Mouse (Mus musculus) adrenal gland, adult 8-10 months (tissue): ENCODE data around the gene Tex2. TPM values are rescaled to one million over a fixed set of nuclear protein-coding genes. Genes with fewer than 3 reads are reported as not detected.
"Not testable (repeated sequence)": the region's sequence is repeated elsewhere in the genome, so short reads cannot be mapped to it uniquely, and the experiment has no call there.

Experiments used
- DNase-seq: peaks from one replicate; pipeline ENCODE4 v3.0.0; 2022
- total RNA-seq, 4 experiments: library from RNA; stranded (reverse); gene quantifications; 2 replicates each; pipeline ENCODE4 v1.2.4; 2022

The Tex2 gene
- total RNA-seq, result 10 to 100 TPM; 48.2 to 56.8 (median 54.5) TPM

DNA sequence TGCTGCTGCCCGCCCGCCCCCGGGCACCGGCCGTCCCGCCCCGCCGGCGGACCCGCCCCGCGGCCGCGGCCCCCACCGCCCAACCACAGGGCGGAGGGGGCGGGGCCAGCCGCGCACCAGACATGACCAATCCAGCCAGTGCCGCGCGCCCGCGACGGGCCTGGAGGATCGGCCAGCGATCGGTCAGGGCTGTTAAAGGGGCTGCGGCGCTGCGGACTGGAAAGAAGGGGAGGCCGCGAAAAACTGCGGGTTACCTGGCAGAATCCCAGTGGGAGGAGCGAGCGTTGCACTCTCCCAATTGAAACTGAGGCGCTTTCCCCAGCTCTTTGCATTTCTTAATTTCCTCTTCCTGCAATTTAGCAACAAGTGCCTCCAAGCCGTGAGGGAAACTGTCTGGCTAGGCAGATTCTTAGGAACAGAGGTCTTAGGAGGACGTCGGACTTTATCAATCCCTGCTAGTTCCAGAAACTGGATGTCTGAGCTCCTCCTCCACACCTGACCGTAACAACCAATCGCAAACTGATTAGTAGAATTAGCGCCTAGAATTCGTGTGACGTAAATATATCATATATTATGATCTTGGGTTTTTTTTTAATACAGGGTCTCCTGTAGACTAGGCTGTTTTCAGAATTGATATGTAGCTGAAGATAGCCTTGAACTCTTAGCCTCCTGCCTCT is at the start of gene Tex2:
Gene Tex2 (minus strand): TSS at position 463 of the 677 bp plus-strand sequence.
- peak; percentile 97 for DNase-seq

DNA sequence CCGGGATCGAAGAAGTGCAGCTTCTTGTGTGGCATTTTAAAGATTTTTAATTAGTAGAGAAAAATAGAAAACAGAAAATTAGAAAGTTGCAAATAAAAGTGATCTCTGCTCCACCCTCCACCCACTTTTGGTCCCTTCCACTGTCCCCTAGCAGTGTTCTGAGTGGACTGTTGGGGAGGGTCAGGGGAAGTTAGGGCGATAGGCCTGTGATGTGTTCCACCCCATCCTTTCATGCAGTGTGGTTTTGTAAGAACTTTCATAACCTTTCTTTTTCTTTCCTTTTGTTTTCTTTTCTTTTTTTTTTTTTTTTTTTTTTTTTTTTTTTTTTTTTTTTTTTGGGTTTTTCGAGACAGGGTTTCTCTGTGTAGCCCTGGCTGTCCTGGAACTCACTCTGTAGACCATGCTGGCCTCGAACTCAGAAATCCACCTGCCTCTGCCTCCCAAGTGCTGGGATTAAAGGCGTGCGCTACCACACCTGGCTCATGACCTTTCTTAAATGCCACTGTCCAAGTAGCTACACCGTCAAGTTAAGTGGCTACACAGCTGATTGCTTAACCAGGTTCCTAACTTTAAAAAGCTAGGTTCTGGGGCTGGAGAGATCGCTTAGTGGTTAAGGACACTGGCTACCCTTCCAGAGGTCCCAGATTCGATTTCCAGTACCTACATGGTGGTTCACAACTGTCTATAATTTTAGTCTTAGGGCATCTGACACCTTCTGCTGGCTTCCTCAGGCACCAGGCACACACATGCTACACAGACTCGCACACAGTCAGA is 49.6 kb upstream of the Tex2 start:
- DNase-seq, result no peak

DNA sequence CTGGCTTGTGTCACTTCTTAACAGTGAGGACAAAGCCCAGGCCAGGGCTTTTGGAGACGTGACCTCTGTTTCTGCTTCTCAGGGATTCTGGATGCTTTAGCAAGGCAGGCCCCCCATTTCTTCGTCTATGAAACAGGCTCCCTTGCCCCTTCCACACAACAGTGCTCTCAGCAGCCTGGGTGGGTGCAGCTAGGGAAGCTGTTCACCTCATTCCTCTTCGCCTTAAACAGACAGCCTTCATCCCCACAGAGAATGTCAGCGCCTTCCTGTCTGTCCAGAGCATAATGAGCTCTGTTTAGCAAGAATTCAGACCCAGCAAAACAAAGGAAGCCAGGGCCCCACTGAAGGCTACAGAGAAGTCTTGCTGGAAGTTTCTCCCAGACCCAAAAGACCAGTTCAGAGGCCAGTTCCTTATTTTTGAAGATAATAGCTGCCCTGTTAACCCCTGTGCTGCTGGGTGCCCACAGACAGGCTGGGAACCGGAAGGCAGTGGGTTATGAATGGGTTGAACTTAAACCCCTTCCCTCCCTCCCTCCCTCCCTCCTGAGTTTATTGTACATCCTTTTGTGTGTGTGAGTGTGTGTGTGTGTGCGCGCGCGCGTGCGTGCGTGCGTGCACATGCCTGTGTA is 47.3 kb upstream of the Tex2 start:
- no peak for DNase-seq

DNA sequence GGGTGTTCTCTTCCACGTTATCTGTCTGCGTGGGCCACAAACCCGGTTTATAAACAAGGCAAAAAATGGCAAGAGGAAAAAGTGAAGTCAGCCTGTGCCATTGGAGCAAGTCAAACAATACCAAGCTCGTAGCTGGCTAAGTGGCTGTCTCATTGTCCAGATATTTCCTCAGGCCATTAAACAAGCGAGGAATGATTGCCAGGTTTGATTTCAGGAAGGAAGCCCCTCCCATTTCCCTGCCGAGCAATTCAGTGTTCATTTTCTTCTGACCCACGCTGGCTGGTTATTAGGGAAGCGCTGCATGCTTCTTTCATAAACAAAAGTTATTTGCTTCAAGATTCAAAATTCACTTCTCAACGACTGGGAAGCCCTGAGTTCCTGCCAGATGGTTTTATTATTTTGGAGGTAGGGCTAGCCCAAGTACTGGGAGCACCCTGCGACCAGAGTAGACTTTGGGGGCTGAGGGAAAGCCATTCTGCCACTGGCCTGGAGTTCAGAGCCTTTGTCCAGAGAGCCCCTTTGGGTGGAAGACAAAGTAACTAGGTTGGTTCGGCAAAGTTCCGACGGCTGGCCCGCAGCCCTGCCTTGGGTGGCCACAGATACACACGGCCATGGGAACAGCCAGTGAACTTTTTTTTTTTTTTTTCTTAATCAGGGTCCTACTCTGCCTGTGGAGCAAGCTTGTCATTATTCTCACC is 46.5 kb upstream of the Tex2 start:
- DNase-seq, result peak; percentile 40

DNA sequence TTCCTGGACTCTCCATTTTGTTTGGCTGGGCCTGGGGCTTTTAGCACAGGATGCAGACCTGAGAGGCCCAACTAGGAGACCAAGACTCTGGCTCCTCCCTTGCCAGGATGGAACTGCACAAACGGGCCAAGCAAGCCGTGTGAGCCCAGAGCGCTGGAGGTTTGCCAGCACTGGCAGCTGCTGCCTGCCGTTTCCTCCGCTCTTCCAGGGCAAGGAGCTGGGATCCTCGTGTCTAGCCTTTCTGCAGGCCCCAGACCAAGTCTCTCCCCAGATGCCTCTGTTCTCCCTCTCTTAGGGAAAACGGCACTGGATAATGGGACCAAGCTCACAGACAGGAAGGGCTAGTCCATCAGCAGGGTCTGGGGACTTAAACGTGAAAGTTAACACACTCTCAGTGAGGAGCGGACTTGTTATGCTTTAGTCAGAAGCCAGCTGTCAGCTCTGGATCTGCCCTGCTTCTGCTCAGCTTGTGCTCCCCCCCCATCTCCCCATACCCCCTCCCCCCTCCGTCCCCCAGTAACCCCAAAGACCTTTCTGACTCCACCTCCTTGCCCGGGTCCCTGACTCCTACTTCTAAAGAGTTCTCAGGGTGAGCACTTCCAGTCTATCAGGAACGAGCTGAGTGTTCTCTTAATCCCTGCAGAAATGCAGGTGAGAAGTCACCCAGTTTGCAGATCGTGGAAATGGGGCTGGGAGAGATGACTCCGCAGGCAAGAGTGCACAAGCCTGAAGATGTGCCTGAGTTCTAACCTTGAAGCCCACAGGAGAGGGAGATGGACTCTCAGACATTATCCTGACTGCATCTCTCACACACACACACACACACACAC is 45.0 kb upstream of the Tex2 start:
- DNase-seq, result peak; percentile 67

DNA sequence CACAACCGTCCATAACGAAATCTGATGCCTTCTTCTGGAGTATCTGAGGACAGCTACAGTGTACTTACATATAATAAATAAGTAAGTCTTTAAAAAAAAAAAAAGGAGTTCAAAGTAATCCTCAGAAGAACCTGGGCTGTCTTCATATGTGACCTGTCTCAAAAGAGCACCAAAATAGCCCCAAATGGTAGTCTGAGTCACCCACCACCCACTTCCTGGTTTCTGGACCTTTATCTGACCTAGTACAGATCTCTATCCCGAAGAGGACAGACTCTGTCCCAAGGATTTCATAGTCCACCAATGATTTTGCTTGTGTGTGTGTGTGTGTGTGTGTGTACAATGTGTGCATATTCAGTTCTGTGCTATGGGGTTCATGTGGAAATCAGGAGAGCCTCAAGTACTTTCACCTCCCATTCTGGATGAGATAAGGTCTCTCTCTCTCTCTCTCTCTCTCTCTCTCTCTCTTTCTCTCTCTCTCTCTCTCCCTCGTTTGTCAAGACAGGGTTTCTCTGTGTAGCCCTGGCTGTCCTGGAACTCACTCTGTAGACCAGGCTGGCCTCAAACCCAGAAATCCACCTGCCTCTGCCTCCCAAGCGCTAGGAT is 43.8 kb upstream of the Tex2 start:
- not testable (repeated sequence) for DNase-seq

DNA sequence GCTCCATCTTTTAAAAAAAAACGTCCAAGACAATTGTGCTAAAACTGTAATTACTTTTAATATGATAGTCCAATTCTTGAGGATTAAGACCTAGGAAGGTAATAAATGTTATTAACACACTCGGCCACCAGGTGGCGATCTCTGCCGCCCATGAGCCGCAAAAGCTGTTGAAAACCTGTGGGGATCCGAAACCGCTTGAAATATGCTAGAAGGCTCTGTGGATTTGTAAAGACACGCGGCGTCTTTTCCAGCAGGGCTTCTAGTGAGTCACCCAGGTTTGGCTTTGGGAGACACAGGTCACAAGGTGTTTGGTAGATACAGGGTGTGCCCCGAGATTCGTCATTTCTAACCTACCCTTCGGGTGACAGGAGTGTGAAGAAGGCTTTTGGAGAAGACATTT is 35.1 kb upstream of the Tex2 start:
- DNase-seq, result peak; percentile 54

DNA sequence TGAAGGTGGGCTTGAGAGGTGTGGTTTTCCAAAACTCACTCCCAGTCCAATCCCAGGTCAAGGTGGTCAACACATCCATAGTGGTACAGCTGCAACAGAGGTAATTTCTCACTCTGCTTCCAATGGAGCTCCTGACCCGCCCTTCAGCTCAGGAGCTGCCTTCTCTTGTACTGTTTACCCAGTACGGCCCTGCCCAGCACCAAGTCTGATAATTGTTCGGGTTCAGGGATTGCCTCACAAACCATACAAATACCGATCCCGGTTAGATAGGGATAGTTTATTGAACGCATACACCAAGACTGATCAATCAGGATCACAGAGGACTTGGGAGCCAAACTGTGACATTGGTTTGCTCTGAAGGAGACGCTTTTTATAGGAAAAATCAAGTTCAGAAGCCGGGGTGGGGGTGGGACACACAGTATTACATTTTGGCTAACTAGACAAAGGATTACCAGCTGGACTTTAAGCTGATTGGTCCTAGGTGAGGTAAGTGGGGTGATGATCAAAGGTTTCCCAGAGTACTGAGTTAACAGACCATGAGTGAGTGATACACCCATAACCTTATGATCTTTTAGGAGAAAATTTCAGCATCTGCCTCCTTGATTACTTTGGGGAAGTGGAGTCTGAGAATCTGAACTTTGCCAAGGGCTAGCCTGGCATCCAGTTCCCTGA is 29.9 kb upstream of the Tex2 start:
- DNase-seq, result no peak

DNA sequence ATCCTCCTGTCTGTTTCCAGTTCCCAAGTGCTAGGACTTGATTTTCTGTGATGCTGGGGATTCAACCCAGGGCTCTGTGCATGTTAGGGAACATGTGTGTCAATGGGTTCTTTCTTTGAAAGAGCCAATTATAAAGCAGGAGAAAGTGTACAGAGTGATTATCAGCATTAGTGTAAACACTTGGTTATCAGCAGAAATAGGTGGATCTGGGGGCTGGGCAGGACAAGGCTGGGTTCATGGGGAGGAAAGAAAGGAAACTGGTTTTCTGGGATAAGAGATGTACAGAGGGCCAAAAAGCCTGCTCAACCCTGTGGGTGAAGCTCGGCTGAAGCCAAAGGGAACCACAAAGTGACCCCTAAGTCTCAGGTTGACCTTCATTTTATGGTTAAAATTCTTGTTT is 28.4 kb upstream of the Tex2 start:
- no peak for DNase-seq

DNA sequence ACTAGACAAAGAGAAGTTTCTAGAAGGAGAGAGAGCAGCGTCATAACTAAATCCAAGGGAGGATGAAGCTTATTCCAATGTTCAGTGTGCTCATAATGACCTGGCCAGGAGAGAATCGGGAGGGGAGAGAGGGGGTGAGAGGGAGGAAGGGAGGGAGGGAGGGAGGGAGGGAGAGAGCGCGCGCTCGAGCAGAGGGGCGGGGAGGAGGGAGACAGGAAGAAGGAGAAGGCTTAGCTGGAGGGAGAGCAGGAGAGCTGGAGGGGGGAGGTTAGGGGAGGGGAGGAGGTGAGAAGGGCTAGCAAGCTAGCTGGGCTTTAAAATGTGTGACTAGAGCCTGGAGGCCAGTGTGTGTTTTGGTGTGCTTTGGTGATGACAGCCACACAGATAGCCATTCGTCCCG is 26.8 kb upstream of the Tex2 start:
- DNase-seq, result no peak

DNA sequence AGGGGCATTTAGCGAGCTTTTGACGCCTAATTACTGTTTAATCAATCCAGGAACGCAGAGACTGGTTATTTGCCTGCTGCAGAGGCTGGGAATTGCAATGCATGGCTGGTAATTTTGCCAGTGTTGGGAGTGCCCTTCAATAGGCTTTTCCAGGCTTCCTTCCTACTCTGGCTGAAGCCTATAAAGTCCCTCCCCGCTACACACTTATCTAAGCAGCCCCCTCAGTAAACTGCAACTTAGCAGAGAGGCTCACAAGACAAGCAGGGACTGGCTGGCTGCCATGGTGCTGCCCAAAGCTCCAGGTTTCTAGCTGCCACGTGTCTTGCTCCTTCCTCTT is 26.1 kb upstream of the Tex2 start:
- DNase-seq, result no peak

DNA sequence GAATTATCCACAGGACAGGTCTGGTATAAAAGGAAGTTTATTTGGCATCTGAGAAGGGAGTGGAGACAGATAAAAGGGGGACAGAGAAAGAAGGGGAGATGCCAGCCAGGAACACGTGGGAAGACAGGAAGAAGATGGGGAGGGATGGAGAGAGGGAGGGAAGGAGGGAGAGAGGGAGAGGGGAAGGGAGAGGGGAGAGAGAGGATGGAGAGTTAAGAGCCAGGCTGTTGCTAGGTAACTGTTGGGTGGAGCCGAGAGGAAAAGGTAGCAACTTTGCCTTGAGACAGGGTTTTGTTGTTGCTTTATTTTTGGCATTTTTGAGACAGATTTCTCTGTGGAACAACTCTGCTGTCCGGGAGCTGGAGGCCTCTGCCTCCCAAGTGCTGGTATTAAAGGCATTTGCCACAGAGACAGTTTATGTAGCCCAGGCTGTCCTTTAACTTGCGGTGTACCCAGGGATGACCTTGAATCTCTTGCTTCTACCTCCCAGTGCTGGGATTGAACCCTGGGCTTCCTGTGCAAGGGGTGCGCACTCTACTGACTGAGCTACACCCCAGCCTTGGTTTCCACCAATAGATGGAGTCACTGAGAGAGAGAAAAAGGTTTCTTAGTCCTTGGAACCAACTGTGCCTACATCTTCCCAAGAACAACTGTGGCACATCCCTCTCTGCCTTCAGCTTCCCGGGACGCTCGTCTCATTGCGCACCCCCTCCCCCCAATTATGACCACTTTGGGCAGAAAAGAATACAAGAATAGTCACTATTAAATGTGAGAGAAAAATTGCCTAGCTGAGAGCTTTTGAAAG is 25.5 kb upstream of the Tex2 start:
- DNase-seq, result no peak

DNA sequence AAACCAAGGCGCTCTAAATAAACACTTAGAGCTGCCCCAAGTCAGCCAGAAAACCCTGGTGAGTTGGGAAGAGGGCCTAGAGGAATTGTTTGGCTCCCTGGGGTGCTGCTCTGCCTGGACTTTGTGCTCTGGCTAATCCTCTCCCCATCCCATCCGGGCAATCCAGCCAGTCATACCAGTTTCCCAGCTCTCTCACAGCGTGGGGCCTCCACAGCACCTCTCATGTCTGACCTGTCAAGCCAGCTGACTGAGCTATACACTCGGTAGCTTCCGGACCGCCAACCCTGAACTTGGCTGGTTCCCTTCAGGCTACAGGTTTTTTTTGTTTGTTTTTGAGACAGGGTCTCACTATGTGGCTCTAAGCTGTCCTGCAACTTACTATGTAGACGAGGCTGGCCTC is 24.5 kb upstream of the Tex2 start:
- DNase-seq, result no peak

DNA sequence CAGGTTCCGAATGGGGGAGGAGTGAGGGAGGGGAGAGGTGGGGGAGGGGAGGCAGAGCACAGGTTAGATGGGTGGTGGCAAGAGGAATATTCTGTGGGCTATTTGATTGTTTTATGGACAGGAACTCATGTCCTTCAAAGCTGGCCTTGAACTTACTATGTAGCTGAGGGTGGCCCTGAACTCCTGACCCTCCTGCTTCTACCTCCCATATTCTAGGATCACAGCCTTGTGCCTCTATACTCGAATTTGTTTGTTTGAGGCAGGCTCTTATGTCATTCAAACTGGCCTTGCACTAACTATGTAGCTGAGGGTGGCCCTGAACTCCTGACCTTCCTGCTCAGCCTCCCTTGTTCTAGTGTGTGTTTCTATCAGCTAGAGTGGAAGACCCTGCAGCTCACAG is 22.7 kb upstream of the Tex2 start:
- no peak for DNase-seq

DNA sequence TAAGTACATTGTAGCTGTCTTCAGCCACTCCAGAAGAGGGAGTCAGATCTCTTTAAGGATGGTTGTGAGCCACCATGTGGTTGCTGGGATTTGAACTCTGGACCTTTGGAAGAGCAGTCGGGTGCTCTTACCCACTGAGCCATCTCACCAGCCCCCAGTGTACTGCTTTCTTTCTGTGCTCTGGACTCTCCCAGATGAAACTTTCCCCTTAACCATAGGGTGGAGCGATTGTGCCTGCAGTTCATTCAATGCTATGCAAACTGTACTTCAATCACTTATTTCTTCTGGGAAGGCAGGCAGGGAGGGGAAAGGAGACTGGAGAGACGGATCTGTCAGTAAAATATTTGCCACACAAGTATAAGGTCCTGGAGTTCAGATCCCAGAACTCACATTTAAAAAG is 21.0 kb upstream of the Tex2 start:
- not testable (repeated sequence) for DNase-seq

DNA sequence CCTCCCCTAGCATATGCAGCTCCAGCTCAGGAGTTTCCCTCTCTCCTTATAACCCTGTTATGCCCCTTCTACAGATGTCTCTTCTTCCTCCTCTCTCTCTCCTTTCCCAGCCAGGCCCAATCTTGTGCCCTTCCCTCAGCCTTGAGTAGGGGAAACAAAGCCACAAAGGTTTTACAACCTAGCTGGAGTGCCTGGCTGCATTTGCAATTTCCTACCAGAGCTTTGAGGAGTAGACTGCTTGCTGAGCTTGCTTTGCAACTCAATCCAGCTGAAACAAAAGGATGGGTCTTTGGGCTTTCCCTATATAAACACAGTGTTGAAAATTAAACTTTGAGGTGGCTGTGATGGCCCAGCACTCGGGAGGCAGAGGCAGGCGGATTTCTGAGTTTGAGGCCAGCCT is 20.2 kb upstream of the Tex2 start:
- DNase-seq, result no peak

DNA sequence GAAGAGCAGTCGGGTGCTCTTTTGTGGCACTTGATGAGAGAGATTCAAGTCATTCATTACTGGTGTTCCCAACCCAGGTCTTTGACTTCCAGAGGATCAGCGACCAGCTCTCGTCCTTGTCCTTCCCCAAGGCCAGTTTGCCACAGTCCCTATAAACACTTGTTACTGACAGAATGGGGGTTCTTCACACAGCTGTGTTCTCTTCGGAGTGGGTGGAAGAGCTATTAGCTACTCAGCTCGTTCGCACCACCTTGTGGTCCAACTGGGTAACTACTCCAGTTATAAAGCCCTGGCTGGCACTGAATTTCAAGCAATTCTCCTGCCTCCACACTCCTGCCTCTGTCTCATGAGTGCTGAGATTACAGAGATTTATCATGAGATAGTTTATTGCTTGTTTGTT is 14.5 kb upstream of the Tex2 start:
- DNase-seq, result peak; percentile 66

DNA sequence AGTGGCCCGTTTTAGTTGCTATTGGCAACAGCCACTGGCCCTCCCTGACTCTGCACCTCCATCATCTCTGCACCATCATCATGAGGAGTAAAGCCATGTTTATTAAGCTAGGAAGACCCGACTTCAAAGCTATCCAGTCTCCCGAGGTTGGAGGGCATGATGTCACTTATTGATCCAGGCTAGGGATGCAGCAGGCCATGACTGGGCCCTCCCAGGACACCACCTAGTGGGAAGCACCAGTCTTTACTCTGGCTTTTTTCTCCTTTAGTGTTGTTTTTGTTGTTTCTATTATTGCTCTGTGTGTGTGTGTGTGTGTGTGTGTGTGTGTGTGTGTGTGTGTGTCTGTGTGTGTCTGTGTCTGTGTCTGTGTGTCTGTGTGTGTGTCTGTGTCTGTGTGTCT is 12.4 kb upstream of the Tex2 start:
- DNase-seq, result no peak

DNA sequence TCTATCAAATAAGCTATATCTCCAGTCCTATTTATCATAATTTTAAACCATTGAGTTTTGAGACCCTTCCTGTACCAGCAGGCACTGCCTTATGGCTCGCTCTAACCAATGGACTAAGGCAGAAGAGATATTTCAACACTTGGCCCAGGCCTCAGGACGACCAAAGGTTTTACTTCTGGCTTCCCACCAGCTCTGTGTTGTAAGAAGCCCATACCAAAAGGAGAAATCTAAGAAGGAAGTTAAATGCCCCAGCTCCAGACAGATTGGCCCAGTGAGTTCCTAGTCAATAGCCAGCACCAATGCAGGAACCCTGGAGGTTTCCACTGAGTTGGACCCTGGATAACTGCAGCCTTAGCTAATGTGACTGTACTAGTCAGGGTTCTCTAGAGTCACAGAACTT is 10.4 kb upstream of the Tex2 start:
- DNase-seq, result no peak

DNA sequence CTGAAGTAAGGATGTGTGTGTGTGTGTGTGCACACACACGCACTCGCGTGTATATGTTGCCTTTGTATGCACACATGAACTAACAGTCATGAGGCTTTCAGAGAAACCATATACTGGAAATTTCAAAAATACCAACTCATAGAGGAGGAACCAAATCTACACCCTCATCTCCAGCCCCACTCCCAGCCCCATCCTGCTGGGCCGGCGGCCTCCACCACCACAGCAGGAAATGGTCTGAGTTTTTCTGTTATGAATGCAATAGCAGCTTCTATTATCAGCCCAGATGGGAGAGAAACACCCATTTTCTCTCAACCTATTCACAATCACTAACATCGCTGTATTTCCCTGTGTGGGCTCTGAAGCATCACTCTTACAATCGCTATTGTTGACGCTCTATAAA is 8.8 kb upstream of the Tex2 start:
- no peak for DNase-seq

DNA sequence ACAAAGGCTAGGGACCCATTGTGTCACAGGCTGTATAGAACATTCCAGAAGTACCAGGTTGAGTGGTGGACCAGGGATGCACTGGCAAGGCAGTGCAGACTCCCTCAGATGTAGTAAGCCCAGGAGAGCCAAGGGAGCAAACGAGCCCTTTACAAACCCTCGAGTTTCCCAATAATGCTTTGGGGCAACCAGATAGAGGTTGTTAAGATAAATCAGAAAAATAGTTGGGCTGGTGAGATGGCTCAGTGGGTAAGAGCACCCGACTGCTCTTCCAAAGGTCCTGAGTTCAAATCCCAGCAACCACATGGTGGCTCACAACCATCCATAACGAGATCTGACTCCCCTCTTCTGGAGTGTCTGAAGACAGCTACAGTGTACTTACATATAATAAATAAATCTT is 5.5 kb upstream of the Tex2 start:
- not testable (repeated sequence) for DNase-seq
